Mouse (Mus musculus): Measurements from ENCODE around the gene Satb2.

DNA sequence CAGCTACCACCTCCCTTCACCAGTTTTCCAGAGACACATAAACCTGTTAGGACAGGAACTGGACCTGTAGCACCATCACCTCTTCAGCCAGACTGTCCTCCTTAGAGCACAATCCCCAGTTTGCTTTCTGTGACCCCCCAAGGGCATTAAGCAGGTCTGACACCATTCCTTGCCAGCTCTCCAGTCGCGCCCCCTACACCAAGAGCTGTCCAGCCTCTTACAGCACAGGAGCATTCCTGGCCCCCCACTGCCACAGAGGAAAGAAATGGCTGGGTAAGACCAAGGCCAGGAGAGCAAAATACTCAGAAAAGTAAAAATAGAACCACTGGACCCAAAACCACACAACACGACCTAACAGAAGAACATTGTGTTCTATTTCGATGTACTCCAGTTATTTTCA lies 48.4 kb downstream of the Satb2 start:
- no peak for TF ChIP-seq CTCF (IDR thresholded peaks at IDR 0.05)
- no peak for TF ChIP-seq EP300 (IDR thresholded peaks at IDR 0.05)
